Mouse (Mus musculus): ENCODE data around the gene Btbd9. TPM values are rescaled to one million over a fixed set of nuclear protein-coding genes. Genes with fewer than 3 reads are reported as not detected.

Btbd9 gene
- polyA plus RNA-seq, 1 experiment = 43.5 TPM

- Histone ChIP-seq H3K27ac (ENCODE audit: insufficient read depth, low read length) (0 out of 2 replicates have a peak overlapping the region, but pooled peaks have one; percentile 40), H3K4me1 (ENCODE audit: control insufficient read depth, insufficient read depth, low read length) (peaks cover 9% of the 10 kb centered on the region), H3K4me3 (ENCODE audit: insufficient read depth, low read length) (peak overlapping the region; percentile 57)
- TF ChIP-seq CTCF (IDR thresholded peaks at IDR 0.05; ENCODE audit: extremely low read depth, insufficient read depth, low read length) = no peak
- TF ChIP-seq POLR2A (IDR thresholded peaks at IDR 0.05; ENCODE audit: extremely low read depth, insufficient read depth, low read length) = peak; percentile 40; the same call in 1 of the 2 replicates
Observed at GRCm38 (mm10) chr17:30612075-30612859, 36.0 kb upstream of the Btbd9 start.

GRCm38 (mm10) chr17:30611221-30612074, 35.2 kb upstream of the Btbd9 start:
- TF ChIP-seq POLR2A (IDR thresholded peaks at IDR 0.05; ENCODE audit: extremely low read depth, insufficient read depth, low read length) (no peak), CTCF (IDR thresholded peaks at IDR 0.05; ENCODE audit: extremely low read depth, insufficient read depth, low read length) (no peak)
- peaks cover 9% of the 10 kb centered on the region for H3K4me1 ChIP-seq (ENCODE audit: control insufficient read depth, insufficient read depth, low read length)
- peak overlapping the region; percentile 57 for H3K4me3 ChIP-seq (ENCODE audit: insufficient read depth, low read length)
- H3K27ac ChIP-seq (ENCODE audit: insufficient read depth, low read length) = no peak overlapping the region

- H3K27ac ChIP-seq (ENCODE audit: insufficient read depth, low read length) = no peak overlapping the region
- TF ChIP-seq POLR2A (IDR thresholded peaks at IDR 0.05; ENCODE audit: extremely low read depth, insufficient read depth, low read length) = no peak
- no peak for TF ChIP-seq CTCF (IDR thresholded peaks at IDR 0.05; ENCODE audit: extremely low read depth, insufficient read depth, low read length)
- peaks cover 9% of the 10 kb centered on the region for H3K4me1 ChIP-seq (ENCODE audit: control insufficient read depth, insufficient read depth, low read length)
- no peak overlapping the region for H3K4me3 ChIP-seq (ENCODE audit: insufficient read depth, low read length)
Observed at GRCm38 (mm10) chr17:30610739-30611138, 34.5 kb upstream of the Btbd9 start.

- H3K4me1 ChIP-seq (ENCODE audit: control insufficient read depth, insufficient read depth, low read length) = peaks cover 9% of the 10 kb centered on the region
- no peak for TF ChIP-seq CTCF (IDR thresholded peaks at IDR 0.05; ENCODE audit: extremely low read depth, insufficient read depth, low read length)
- no peak for TF ChIP-seq POLR2A (IDR thresholded peaks at IDR 0.05; ENCODE audit: extremely low read depth, insufficient read depth, low read length)
- no peak overlapping the region for H3K27ac ChIP-seq (ENCODE audit: insufficient read depth, low read length)
- H3K4me3 ChIP-seq (ENCODE audit: insufficient read depth, low read length) = no peak overlapping the region
Observed at GRCm38 (mm10) chr17:30609980-30610307, 33.7 kb upstream of the Btbd9 start.

GRCm38 (mm10) chr17:30609305-30609979, 33.2 kb upstream of the Btbd9 start:
- peaks cover 9% of the 10 kb centered on the region for H3K4me1 ChIP-seq (ENCODE audit: control insufficient read depth, insufficient read depth, low read length)
- TF ChIP-seq CTCF (IDR thresholded peaks at IDR 0.05; ENCODE audit: extremely low read depth, insufficient read depth, low read length) (no peak), POLR2A (IDR thresholded peaks at IDR 0.05; ENCODE audit: extremely low read depth, insufficient read depth, low read length) (no peak)
- no peak overlapping the region for H3K4me3 ChIP-seq (ENCODE audit: insufficient read depth, low read length)
- H3K27ac ChIP-seq (ENCODE audit: insufficient read depth, low read length) = no peak overlapping the region

GRCm38 (mm10) chr17:30607909-30608495, 31.7 kb upstream of the Btbd9 start:
- TF ChIP-seq CTCF (IDR thresholded peaks at IDR 0.05; ENCODE audit: extremely low read depth, insufficient read depth, low read length) (no peak), POLR2A (IDR thresholded peaks at IDR 0.05; ENCODE audit: extremely low read depth, insufficient read depth, low read length) (no peak)
- H3K4me1 ChIP-seq (ENCODE audit: control insufficient read depth, insufficient read depth, low read length) = peaks cover 9% of the 10 kb centered on the region
- H3K27ac ChIP-seq (ENCODE audit: insufficient read depth, low read length) = no peak overlapping the region
- H3K4me3 ChIP-seq (ENCODE audit: insufficient read depth, low read length) = no peak overlapping the region

GRCm38 (mm10) chr17:30607330-30607729, 31.0 kb upstream of the Btbd9 start:
- peaks cover 9% of the 10 kb centered on the region for H3K4me1 ChIP-seq (ENCODE audit: control insufficient read depth, insufficient read depth, low read length)
- H3K27ac ChIP-seq (ENCODE audit: insufficient read depth, low read length) = no peak overlapping the region
- H3K4me3 ChIP-seq (ENCODE audit: insufficient read depth, low read length) = no peak overlapping the region
- no peak for TF ChIP-seq CTCF (IDR thresholded peaks at IDR 0.05; ENCODE audit: extremely low read depth, insufficient read depth, low read length)
- TF ChIP-seq POLR2A (IDR thresholded peaks at IDR 0.05; ENCODE audit: extremely low read depth, insufficient read depth, low read length) = no peak

- TF ChIP-seq CTCF (IDR thresholded peaks at IDR 0.05; ENCODE audit: extremely low read depth, insufficient read depth, low read length) = no peak
- TF ChIP-seq POLR2A (IDR thresholded peaks at IDR 0.05; ENCODE audit: extremely low read depth, insufficient read depth, low read length) = no peak
- no peak overlapping the region for H3K4me3 ChIP-seq (ENCODE audit: insufficient read depth, low read length)
- H3K4me1 ChIP-seq (ENCODE audit: control insufficient read depth, insufficient read depth, low read length) = peaks cover 9% of the 10 kb centered on the region
- H3K27ac ChIP-seq (ENCODE audit: insufficient read depth, low read length) = no peak overlapping the region
Observed at GRCm38 (mm10) chr17:30606634-30607081, 30.4 kb upstream of the Btbd9 start.

- H3K27ac ChIP-seq (ENCODE audit: insufficient read depth, low read length) = no peak overlapping the region
- H3K4me3 ChIP-seq (ENCODE audit: insufficient read depth, low read length) = no peak overlapping the region
- peaks cover 5% of the 10 kb centered on the region for H3K4me1 ChIP-seq (ENCODE audit: control insufficient read depth, insufficient read depth, low read length)
- TF ChIP-seq POLR2A (IDR thresholded peaks at IDR 0.05; ENCODE audit: extremely low read depth, insufficient read depth, low read length) = no peak
- TF ChIP-seq CTCF (IDR thresholded peaks at IDR 0.05; ENCODE audit: extremely low read depth, insufficient read depth, low read length) = no peak
Observed at GRCm38 (mm10) chr17:30606206-30606605, 29.9 kb upstream of the Btbd9 start.
